Mouse (Mus musculus) monocyte, adult 59 days (primary cell): ENCODE data around the gene Cyp2c39. TPM values are rescaled to one million over a fixed set of nuclear protein-coding genes. Genes with fewer than 3 reads are reported as not detected.

Experiments used
- total RNA-seq, 2 experiments: library from RNA; stranded (reverse); gene quantifications; one replicate each; pipeline ENCODE4 v1.2.4; 2023

The Cyp2c39 gene
- total RNA-seq = not detected

GRCm38 (mm10) chr19:39510534-39510933 is at the start of gene Cyp2c39:
Gene Cyp2c39, plus strand, starts transcription at chr19:39510862.

GRCm38 (mm10) chr19:39462941-39463340 is 47.7 kb upstream of the Cyp2c39 start, which contains the start of gene Cyp2c38:
Gene Cyp2c38, minus strand, starts transcription at chr19:39463075.

Other genes starting within 250 kb of the Cyp2c39 start
- not detected for gene Cyp2c29, start 241.5 kb upstream of the Cyp2c39 start, total RNA-seq
- gene Cyp2c38, start 47.8 kb upstream of the Cyp2c39 start, total RNA-seq = not detected
- gene Cyp2c67, start 138.2 kb downstream of the Cyp2c39 start, total RNA-seq = not detected
- not detected for gene Cyp2c68, start 230.2 kb downstream of the Cyp2c39 start, total RNA-seq